Mouse (Mus musculus) ES-E14 (cell line): ENCODE measurements around the gene Syt2.

ENCODE experiments used
- CHD2 ChIP-seq: IDR thresholded peaks from 2 replicates; pipeline ENCODE4 v1.6.1; 2014; ENCODE audit warnings: mild to moderate bottlenecking, low read depth, low read length, inconsistent platforms
- HCFC1 ChIP-seq: IDR thresholded peaks from 2 replicates; pipeline ENCODE4 v1.6.1; 2012; ENCODE audit warnings: low read length, inconsistent platforms, borderline replicate concordance; ENCODE audit not compliant: insufficient read depth
- MAFK ChIP-seq: IDR thresholded peaks from 2 replicates; pipeline ENCODE4 v1.6.1; 2014; ENCODE audit warnings: mild to moderate bottlenecking, low read depth, low read length, inconsistent platforms; ENCODE audit not compliant: insufficient read depth
- ZC3H11A ChIP-seq: IDR thresholded peaks from 2 replicates; pipeline ENCODE4 v1.6.1; 2012; ENCODE audit warnings: low read depth, mild to moderate bottlenecking, inconsistent platforms, low read length, borderline replicate concordance
- ZNF384 ChIP-seq: IDR thresholded peaks from 2 replicates; pipeline ENCODE4 v1.6.1; 2012; ENCODE audit warnings: low read depth, low read length, inconsistent platforms

- no peak for TF ChIP-seq ZNF384
- TF ChIP-seq HCFC1 = no peak
- TF ChIP-seq ZC3H11A = no peak
- no peak for TF ChIP-seq CHD2
- TF ChIP-seq MAFK = no peak
Observed at GRCm38 (mm10) chr1:134804373-134804772, 157.9 kb downstream of the Syt2 start.
